Mouse (Mus musculus) heart, embryonic 11.5 days (tissue): Measurements from ENCODE around the gene Gpc5. TPM values are rescaled to one million over a fixed set of nuclear protein-coding genes. Genes with fewer than 3 reads are reported as not detected.
A peak's percentile ranks its signal among the peaks of the same experiment; 100 is the strongest.

Source experiments
- ATAC-seq: fragments of 200-750 bp; cut with Nextera tagmentation; replicated peaks from 2 replicates; pipeline ENCODE4 v1.8.0; 2017; ENCODE audit warnings: moderate library complexity; ENCODE audit not compliant: insufficient number of reproducible peaks, low FRiP score, low TSS enrichment
- H3K27ac ChIP-seq: fragments of 300-500 bp; sonication (generic); 2 replicates; pipeline ENCODE4 v1.5.1; 2014; ENCODE audit warnings: mild to moderate bottlenecking, low read depth, low read length
- H3K27me3 ChIP-seq: fragments of 300-500 bp; sonication (generic); 2 replicates; pipeline ENCODE4 v1.6.1; 2014; ENCODE audit warnings: mild to moderate bottlenecking, low read length, mixed read lengths; ENCODE audit not compliant: control insufficient read depth, insufficient read depth
- H3K36me3 ChIP-seq: fragments of 300-500 bp; sonication (generic); 2 replicates; pipeline ENCODE4 v1.6.1; 2014; ENCODE audit warnings: mild to moderate bottlenecking, low read length, moderate library complexity, mixed read lengths; ENCODE audit not compliant: control insufficient read depth, insufficient read depth
- H3K4me1 ChIP-seq: fragments of 300-500 bp; sonication (generic); 2 replicates; pipeline ENCODE4 v1.6.1; 2014; ENCODE audit warnings: low read length; ENCODE audit not compliant: control insufficient read depth, insufficient read depth
- H3K4me2 ChIP-seq: fragments of 300-500 bp; sonication (generic); 2 replicates; pipeline ENCODE4 v1.6.1; 2014; ENCODE audit warnings: mild to moderate bottlenecking, moderate library complexity
- H3K4me3 ChIP-seq: fragments of 300-500 bp; sonication (generic); 2 replicates; pipeline ENCODE4 v1.5.1; 2014; ENCODE audit warnings: low read depth, low read length
- H3K9ac ChIP-seq: fragments of 300-500 bp; sonication (generic); 2 replicates; pipeline ENCODE4 v1.6.1; 2014; ENCODE audit warnings: mild to moderate bottlenecking, low read depth, low read length, moderate library complexity
- H3K9me3 ChIP-seq: fragments of 300-500 bp; sonication (generic); replicated peaks from 2 replicates; pipeline ENCODE4 v1.6.1; 2016; ENCODE audit warnings: low read length; ENCODE audit not compliant: control insufficient read depth
- WGBS: fragments of 180-500 bp; shearing (Covaris S2); extraction: QIAGEN DNeasy Blood & Tissue Kit; methylation state at CpG from one replicate; pipeline ENCODE4 v1.1.7; 2014; ENCODE audit not compliant: insufficient replicate concordance; 5-methylcytosine and 5-hydroxymethylcytosine counted together
- polyA plus RNA-seq: library from polyadenylated mRNA; unstranded; fragments of >200 nt; fragmentation: Nextera tagmentation; extraction: Ambion mirVana; gene quantifications from 2 replicates; pipeline ENCODE4 v1.2.1, GENCODE M21; 2014

Gene Gpc5
- polyA plus RNA-seq, 1 experiment from 2014 or later: 0.53 TPM

GRCm38 (mm10) chr14:115411513-115412174 is 319.6 kb downstream of the Gpc5 start:
- Histone ChIP-seq H3K27me3 (no peaks in the 10 kb centered on the region), H3K4me3 (no peak overlapping the region), H3K36me3 (no peaks in the 10 kb centered on the region), H3K9ac (no peak overlapping the region), H3K4me1 (no peaks in the 10 kb centered on the region), H3K4me2 (no peak overlapping the region), H3K27ac (no peak overlapping the region), H3K9me3 (no peaks in the 10 kb centered on the region)
- ATAC-seq: no peak
- 78% methylated on average over 6 of the region's 6 CpGs for WGBS

GRCm38 (mm10) chr14:115412821-115413220 is 320.8 kb downstream of the Gpc5 start:
- WGBS: 65% methylated on average over 3 of the region's 3 CpGs
- Histone ChIP-seq H3K27me3 (no peaks in the 10 kb centered on the region), H3K36me3 (no peaks in the 10 kb centered on the region), H3K9me3 (no peaks in the 10 kb centered on the region), H3K4me1 (no peaks in the 10 kb centered on the region), H3K9ac (no peak overlapping the region), H3K4me3 (no peak overlapping the region), H3K4me2 (no peak overlapping the region), H3K27ac (no peak overlapping the region)
- no peak for ATAC-seq

GRCm38 (mm10) chr14:115413429-115413828 is 321.4 kb downstream of the Gpc5 start:
- Histone ChIP-seq H3K4me1 (no peaks in the 10 kb centered on the region), H3K4me3 (no peak overlapping the region), H3K9me3 (no peaks in the 10 kb centered on the region), H3K36me3 (no peaks in the 10 kb centered on the region), H3K4me2 (no peak overlapping the region), H3K27me3 (no peaks in the 10 kb centered on the region), H3K27ac (no peak overlapping the region), H3K9ac (no peak overlapping the region)
- WGBS: 70% methylated on average over 1 of the region's 1 CpGs
- no peak for ATAC-seq

- Histone ChIP-seq H3K27ac (no peak overlapping the region), H3K9ac (no peak overlapping the region), H3K4me3 (no peak overlapping the region), H3K9me3 (no peaks in the 10 kb centered on the region), H3K27me3 (no peaks in the 10 kb centered on the region), H3K4me1 (no peaks in the 10 kb centered on the region), H3K4me2 (no peak overlapping the region), H3K36me3 (no peaks in the 10 kb centered on the region)
- ATAC-seq: no peak
- 74% methylated on average over 5 of the region's 5 CpGs for WGBS
Measured at GRCm38 (mm10) chr14:115414545-115414944, 322.5 kb downstream of the Gpc5 start.

GRCm38 (mm10) chr14:115431967-115432366 is 340.0 kb downstream of the Gpc5 start:
- no peak for ATAC-seq
- Histone ChIP-seq H3K27ac (no peak overlapping the region), H3K9ac (no peak overlapping the region), H3K4me3 (no peak overlapping the region), H3K4me2 (no peak overlapping the region), H3K4me1 (peaks cover 3% of the 10 kb centered on the region; the same call in 1 of the 2 replicates), H3K9me3 (no peaks in the 10 kb centered on the region), H3K27me3 (no peaks in the 10 kb centered on the region), H3K36me3 (no peaks in the 10 kb centered on the region)
- WGBS: 17% methylated on average over 3 of the region's 3 CpGs

GRCm38 (mm10) chr14:115432368-115432767 is 340.4 kb downstream of the Gpc5 start:
- no peak overlapping the region for H3K4me3 ChIP-seq
- no peaks in the 10 kb centered on the region for H3K27me3 ChIP-seq
- H3K4me1 ChIP-seq: peaks cover 3% of the 10 kb centered on the region; the same call in 1 of the 2 replicates
- H3K36me3 ChIP-seq: no peaks in the 10 kb centered on the region
- no peak overlapping the region for H3K27ac ChIP-seq
- no peak overlapping the region for H3K4me2 ChIP-seq
- 25% methylated on average over 3 of the region's 3 CpGs for WGBS
- no peaks in the 10 kb centered on the region for H3K9me3 ChIP-seq
- ATAC-seq: no peak
- H3K9ac ChIP-seq: no peak overlapping the region

GRCm38 (mm10) chr14:115436617-115437016 is 344.6 kb downstream of the Gpc5 start:
- Histone ChIP-seq H3K27ac (peak overlapping the region; percentile 70; the same call in 1 of the 2 replicates), H3K27me3 (no peaks in the 10 kb centered on the region), H3K9ac (no peak overlapping the region), H3K4me2 (no peak overlapping the region), H3K4me3 (no peak overlapping the region), H3K4me1 (peaks cover 3% of the 10 kb centered on the region; the same call in 1 of the 2 replicates), H3K36me3 (no peaks in the 10 kb centered on the region), H3K9me3 (no peaks in the 10 kb centered on the region)
- peak; percentile 77 for ATAC-seq
- 18% methylated on average over 2 of the region's 2 CpGs for WGBS

GRCm38 (mm10) chr14:115444789-115445770 is 353.1 kb downstream of the Gpc5 start:
- no peak overlapping the region for H3K4me3 ChIP-seq
- no peaks in the 10 kb centered on the region for H3K27me3 ChIP-seq
- WGBS: 80% methylated on average over 10 of the region's 10 CpGs

More at GRCm38 (mm10) chr14:115444789-115445770, 353.1 kb downstream of the Gpc5 start:
- Histone ChIP-seq H3K4me2 (no peak overlapping the region), H3K4me1 (no peaks in the 10 kb centered on the region), H3K36me3 (no peaks in the 10 kb centered on the region), H3K27ac (no peak overlapping the region), H3K9ac (no peak overlapping the region), H3K9me3 (no peaks in the 10 kb centered on the region)
- ATAC-seq: no peak
